Mouse (Mus musculus): ENCODE data around the gene Prr22. TPM values are rescaled to one million over a fixed set of nuclear protein-coding genes. Genes with fewer than 3 reads are reported as not detected.

The Prr22 gene
- polyA plus RNA-seq (2017; shearing (Covaris generic)) = 0.95 TPM

DNA sequence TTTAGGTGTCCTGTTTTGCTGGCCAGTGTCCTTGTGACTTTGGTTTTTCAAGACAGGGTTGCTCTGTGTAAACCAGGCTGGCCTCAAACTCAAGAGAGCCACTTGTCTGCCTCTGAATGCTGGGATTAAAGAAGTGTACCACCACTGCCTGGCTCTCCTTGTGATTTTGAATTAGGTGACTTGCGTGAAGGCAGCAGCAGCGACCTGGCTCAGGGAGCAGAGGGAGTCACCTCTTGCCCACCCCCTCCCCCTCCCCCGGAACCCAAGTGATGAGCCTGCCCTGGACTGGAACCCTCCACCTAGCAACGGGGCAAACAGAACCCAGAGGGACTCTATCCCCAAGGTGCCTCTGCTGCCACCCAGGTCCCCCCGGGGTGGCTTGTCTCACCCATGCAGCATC lies at the start of gene Prr22:
Prr22 (plus strand) TSS at position 301 of the 400 bp plus-strand sequence.

GRCm38 (mm10) chr17:56757416-56758123 lies 12.5 kb upstream of the Prr22 start, which contains the start of gene Nrtn:
Gene Nrtn, minus strand, starts transcription at chr17:56757530.

GRCm38 (mm10) chr17:56764474-56765354 lies 5.3 kb upstream of the Prr22 start, which contains the start of gene Dus3l:
Gene Dus3l, plus strand, starts transcription at chr17:56764757.

Other genes with a start within 250 kb of the Prr22 start
- 0.40 TPM for gene Gm20219, start 215.9 kb upstream of the Prr22 start, polyA plus RNA-seq (2017; shearing (Covaris generic))
- gene Safb2, start 185.7 kb upstream of the Prr22 start, polyA plus RNA-seq (2017; shearing (Covaris generic)) = 215 TPM
- 213 TPM for gene Safb, start 185.4 kb upstream of the Prr22 start, polyA plus RNA-seq (2017; shearing (Covaris generic))
- 133 TPM for gene 2410015M20Rik, start 160.5 kb upstream of the Prr22 start, polyA plus RNA-seq (2017; shearing (Covaris generic))
- gene Rpl36, start 156.8 kb upstream of the Prr22 start, polyA plus RNA-seq (2017; shearing (Covaris generic)) = 1,953 TPM
- 53.4 TPM for gene Lonp1, start 143.4 kb upstream of the Prr22 start, polyA plus RNA-seq (2017; shearing (Covaris generic))
- 1.2 TPM for gene Catsperd, start 142.1 kb upstream of the Prr22 start, polyA plus RNA-seq (2017; shearing (Covaris generic))
- gene Ranbp3, start 97.0 kb upstream of the Prr22 start, polyA plus RNA-seq (2017; shearing (Covaris generic)) = 72.6 TPM
- 139 TPM for gene Ndufa11, start 52.5 kb upstream of the Prr22 start, polyA plus RNA-seq (2017; shearing (Covaris generic))
- 8.5 TPM for gene Vmac, start 52.2 kb upstream of the Prr22 start, polyA plus RNA-seq (2017; shearing (Covaris generic))
- not detected for gene Nrtn, start 12.7 kb upstream of the Prr22 start, polyA plus RNA-seq (2017; shearing (Covaris generic))
- gene Dus3l, start 5.5 kb upstream of the Prr22 start, polyA plus RNA-seq (2017; shearing (Covaris generic)) = 43.1 TPM
- gene Rfx2, start 60.8 kb downstream of the Prr22 start, polyA plus RNA-seq (2017; shearing (Covaris generic)) = 2.5 TPM
- gene Acsbg2, start 104.2 kb downstream of the Prr22 start, polyA plus RNA-seq (2017; shearing (Covaris generic)) = not detected
- 0.14 TPM for gene 1700061G19Rik, start 105.2 kb downstream of the Prr22 start, polyA plus RNA-seq (2017; shearing (Covaris generic))
- gene Mllt1, start 165.2 kb downstream of the Prr22 start, polyA plus RNA-seq (2017; shearing (Covaris generic)) = 24.8 TPM
- not detected for gene Acer1, start 211.9 kb downstream of the Prr22 start, polyA plus RNA-seq (2017; shearing (Covaris generic))
- gene Clpp, start 220.1 kb downstream of the Prr22 start, polyA plus RNA-seq (2017; shearing (Covaris generic)) = 39.7 TPM
- gene Alkbh7, start 227.1 kb downstream of the Prr22 start, polyA plus RNA-seq (2017; shearing (Covaris generic)) = 12.0 TPM
- gene Pspn, start 229.8 kb downstream of the Prr22 start, polyA plus RNA-seq (2017; shearing (Covaris generic)) = not detected
- gene Gtf2f1, start 241.0 kb downstream of the Prr22 start, polyA plus RNA-seq (2017; shearing (Covaris generic)) = 62.3 TPM
- gene Gm17949, start 241.2 kb downstream of the Prr22 start, polyA plus RNA-seq (2017; shearing (Covaris generic)) = 0.42 TPM

Data from effector memory CD4-positive, alpha-beta T cell, adult 5 months (primary cell).